Mouse (Mus musculus) intestine, embryonic 15.5 days (tissue): ENCODE data around the gene Pde4d. TPM values are rescaled to one million over a fixed set of nuclear protein-coding genes. Genes with fewer than 3 reads are reported as not detected.

Experiments
- ATAC-seq: fragments of 200-750 bp; cut with Nextera tagmentation; 2 replicates; pipeline ENCODE4 v1.8.0; 2017; ENCODE audit warnings: moderate TSS enrichment, moderate library complexity
- H3K27ac ChIP-seq: fragments of 300-500 bp; sonication (generic); 2 replicates; pipeline ENCODE4 v1.5.1; 2015; ENCODE audit warnings: mild to moderate bottlenecking, inconsistent platforms
- H3K27me3 ChIP-seq: fragments of 300-500 bp; sonication (generic); replicated peaks from 2 replicates; pipeline ENCODE4 v1.6.1; 2015; ENCODE audit warnings: inconsistent platforms
- H3K36me3 ChIP-seq: fragments of 300-500 bp; sonication (generic); 2 replicates; pipeline ENCODE4 v1.6.1; 2015; ENCODE audit warnings: inconsistent platforms
- H3K4me1 ChIP-seq: fragments of 300-500 bp; sonication (generic); replicated peaks from 2 replicates; pipeline ENCODE4 v1.6.1; 2015; ENCODE audit warnings: inconsistent platforms
- H3K4me2 ChIP-seq: fragments of 300-500 bp; sonication (generic); replicated peaks from 2 replicates; pipeline ENCODE4 v1.6.1; 2015; ENCODE audit warnings: mild to moderate bottlenecking, inconsistent platforms
- H3K4me3 ChIP-seq: fragments of 300-500 bp; sonication (generic); replicated peaks from 2 replicates; pipeline ENCODE4 v1.5.1; 2015; ENCODE audit warnings: inconsistent platforms
- H3K9ac ChIP-seq: fragments of 300-500 bp; sonication (generic); 2 replicates; pipeline ENCODE4 v1.6.1; 2015; ENCODE audit warnings: inconsistent platforms
- H3K9me3 ChIP-seq: fragments of 300-500 bp; sonication (generic); 2 replicates; pipeline ENCODE4 v1.6.1; 2016; ENCODE audit warnings: inconsistent platforms
- WGBS: fragments of 180-500 bp; shearing (Covaris S2); methylation state at CpG from one replicate; pipeline ENCODE4 v1.1.7; 2015; 5-methylcytosine and 5-hydroxymethylcytosine counted together
- polyA plus RNA-seq: library from polyadenylated mRNA; unstranded; fragments of >200 nt; fragmentation: Nextera tagmentation; extraction: Ambion mirVana; gene quantifications from 2 replicates; pipeline ENCODE4 v1.2.1, GENCODE M21; 2015

Pde4d gene
- polyA plus RNA-seq, 1 experiment from 2014 or later: 18.5 TPM

- Histone ChIP-seq H3K27me3 (no peaks in the 10 kb centered on the region), H3K9me3 (no peaks in the 10 kb centered on the region), H3K4me3 (no peak overlapping the region), H3K4me1 (no peaks in the 10 kb centered on the region), H3K27ac (no peak overlapping the region), H3K36me3 (no peaks in the 10 kb centered on the region), H3K4me2 (no peak overlapping the region), H3K9ac (no peak overlapping the region)
- ATAC-seq: no peak
- 83% methylated on average over 4 of the region's 4 CpGs for WGBS
Measured at GRCm38 (mm10) chr13:109402396-109402795, 952.6 kb downstream of the Pde4d start.

DNA sequence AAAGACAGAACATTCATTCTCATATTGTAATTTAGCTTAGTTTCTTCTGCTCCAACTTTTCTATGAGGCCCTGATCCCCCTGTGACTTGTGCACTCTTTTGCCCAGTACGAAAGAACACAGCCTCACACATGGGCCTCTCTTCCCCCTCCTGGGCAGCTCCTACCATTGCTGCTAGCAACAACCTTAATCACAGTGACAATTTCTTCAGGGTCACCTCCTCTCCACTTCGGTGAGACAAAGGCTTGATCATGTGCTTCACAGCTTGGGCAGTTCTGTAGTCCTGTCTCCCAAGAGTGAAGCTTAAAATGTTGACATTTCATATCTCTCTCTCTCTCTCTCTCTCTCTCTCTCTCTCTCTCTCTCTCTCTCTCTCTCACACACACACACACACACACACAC, 953.2 kb downstream of the Pde4d start:
- no peak overlapping the region for H3K4me2 ChIP-seq
- H3K4me3 ChIP-seq: no peak overlapping the region
- H3K36me3 ChIP-seq: no peaks in the 10 kb centered on the region
- H3K27ac ChIP-seq: no peak overlapping the region
- H3K4me1 ChIP-seq: no peaks in the 10 kb centered on the region
- no peaks in the 10 kb centered on the region for H3K9me3 ChIP-seq
- no peak overlapping the region for H3K9ac ChIP-seq
- 72% methylated on average over 2 of the region's 2 CpGs for WGBS
- no peak for ATAC-seq
- no peaks in the 10 kb centered on the region for H3K27me3 ChIP-seq

DNA sequence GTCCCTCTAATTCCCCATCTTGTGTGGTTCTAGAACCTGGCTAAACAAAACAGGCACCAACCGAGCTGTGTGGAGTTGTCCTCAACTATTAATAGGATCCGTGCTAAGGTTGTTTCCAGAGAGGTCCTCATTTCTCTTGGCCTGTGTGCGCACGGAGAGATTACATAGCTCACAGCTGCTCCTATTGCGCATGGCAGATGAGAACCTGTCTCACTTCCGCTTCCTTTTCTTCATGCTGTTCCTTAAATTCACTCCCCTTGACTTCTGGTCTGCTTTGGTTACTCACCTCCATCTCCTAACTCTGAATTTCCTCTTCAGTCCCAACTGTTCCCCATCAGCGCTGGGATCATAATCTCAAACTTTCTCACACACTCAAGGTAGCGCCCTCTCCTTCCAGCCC, 956.6 kb downstream of the Pde4d start:
- Histone ChIP-seq H3K27me3 (no peaks in the 10 kb centered on the region), H3K4me1 (no peaks in the 10 kb centered on the region), H3K9me3 (no peaks in the 10 kb centered on the region), H3K4me2 (no peak overlapping the region), H3K4me3 (no peak overlapping the region), H3K27ac (no peak overlapping the region), H3K36me3 (no peaks in the 10 kb centered on the region), H3K9ac (no peak overlapping the region)
- 94% methylated on average over 8 of the region's 8 CpGs for WGBS
- no peak for ATAC-seq

DNA sequence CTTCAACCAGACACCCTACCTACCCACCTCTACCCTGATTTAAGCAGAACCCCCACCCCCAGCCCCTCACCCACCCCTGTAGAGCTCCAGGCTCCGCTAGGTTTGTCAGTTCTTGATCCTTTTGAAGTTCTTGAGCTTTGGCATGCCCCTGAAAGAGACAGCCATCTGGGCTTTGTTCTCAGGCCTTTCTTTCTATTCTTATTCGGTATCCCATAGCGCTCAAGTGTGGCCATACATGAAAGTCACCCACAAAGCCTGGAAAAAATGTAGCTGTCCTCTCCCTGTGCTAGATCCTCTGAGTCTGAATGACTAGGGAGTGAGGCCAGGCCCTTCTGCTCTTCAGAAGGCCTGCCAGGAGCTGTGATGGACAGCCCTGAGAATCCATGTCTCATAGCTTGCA, 957.6 kb downstream of the Pde4d start:
- H3K9ac ChIP-seq: no peak overlapping the region
- H3K4me1 ChIP-seq: no peaks in the 10 kb centered on the region
- no peak overlapping the region for H3K27ac ChIP-seq
- no peak overlapping the region for H3K4me2 ChIP-seq
- ATAC-seq: no peak
- H3K27me3 ChIP-seq: no peaks in the 10 kb centered on the region
- H3K4me3 ChIP-seq: no peak overlapping the region
- H3K9me3 ChIP-seq: no peaks in the 10 kb centered on the region
- no peaks in the 10 kb centered on the region for H3K36me3 ChIP-seq
- 84% methylated on average over 3 of the region's 3 CpGs for WGBS

- H3K9me3 ChIP-seq: no peaks in the 10 kb centered on the region
- 99% methylated on average over 3 of the region's 3 CpGs for WGBS
- no peak overlapping the region for H3K9ac ChIP-seq
- ATAC-seq: no peak
- H3K27me3 ChIP-seq: no peaks in the 10 kb centered on the region
- H3K4me2 ChIP-seq: no peak overlapping the region
- H3K27ac ChIP-seq: no peak overlapping the region
- no peaks in the 10 kb centered on the region for H3K4me1 ChIP-seq
- H3K4me3 ChIP-seq: no peak overlapping the region
- H3K36me3 ChIP-seq: no peaks in the 10 kb centered on the region
Measured at GRCm38 (mm10) chr13:109420426-109420825, 970.7 kb downstream of the Pde4d start.

DNA sequence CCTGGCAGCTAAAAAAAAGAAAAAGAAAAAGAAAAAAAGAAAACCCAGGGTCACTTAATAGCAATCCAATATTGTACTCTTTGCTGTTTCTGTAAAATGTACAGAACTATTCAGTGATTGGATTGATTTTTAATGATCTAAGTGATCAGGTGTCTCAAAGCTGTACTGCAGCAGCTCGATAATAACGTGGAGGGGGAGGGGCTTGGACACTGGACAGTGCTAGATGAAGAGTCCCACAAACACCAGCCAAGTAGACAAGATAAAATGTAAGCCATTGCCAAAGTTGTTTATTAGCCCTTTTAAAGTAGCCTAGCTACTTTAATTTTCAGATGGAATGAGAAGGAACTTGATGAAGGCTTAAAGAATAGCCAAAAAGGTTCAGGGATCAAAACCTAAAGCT, 975.2 kb downstream of the Pde4d start:
- H3K27ac ChIP-seq: no peak overlapping the region
- H3K36me3 ChIP-seq: no peaks in the 10 kb centered on the region
- H3K4me2 ChIP-seq: no peak overlapping the region
- H3K9ac ChIP-seq: no peak overlapping the region
- no peaks in the 10 kb centered on the region for H3K4me1 ChIP-seq
- H3K9me3 ChIP-seq: no peaks in the 10 kb centered on the region
- 19% methylated on average over 2 of the region's 2 CpGs for WGBS
- ATAC-seq: no peak
- no peak overlapping the region for H3K4me3 ChIP-seq
- H3K27me3 ChIP-seq: no peaks in the 10 kb centered on the region

GRCm38 (mm10) chr13:109425548-109425947, 975.8 kb downstream of the Pde4d start:
- no peak overlapping the region for H3K4me3 ChIP-seq
- no peaks in the 10 kb centered on the region for H3K27me3 ChIP-seq
- ATAC-seq: no peak
- no peak overlapping the region for H3K4me2 ChIP-seq
- H3K36me3 ChIP-seq: no peaks in the 10 kb centered on the region
- no peak overlapping the region for H3K27ac ChIP-seq
- H3K4me1 ChIP-seq: no peaks in the 10 kb centered on the region
- no peak overlapping the region for H3K9ac ChIP-seq
- no peaks in the 10 kb centered on the region for H3K9me3 ChIP-seq
- 66% methylated on average over 13 of the region's 13 CpGs for WGBS

DNA sequence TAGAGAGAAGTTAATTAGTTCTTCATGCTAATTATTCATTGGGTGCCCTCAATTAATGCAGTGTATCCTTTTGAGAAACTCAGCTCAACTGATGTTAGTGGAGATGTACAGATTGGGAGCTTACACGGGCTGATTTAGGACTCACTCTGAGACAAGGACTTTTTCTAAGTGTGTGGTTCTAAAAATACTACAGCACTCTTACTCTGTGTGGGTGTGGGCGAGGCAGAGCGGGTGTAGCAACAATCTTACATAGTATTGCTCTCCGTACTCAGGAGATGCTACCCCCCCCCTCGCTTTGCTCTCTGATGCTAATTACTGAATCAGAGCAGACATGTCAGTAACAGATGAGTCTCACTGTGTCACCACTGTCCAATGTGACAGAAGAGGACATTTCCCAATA, 976.3 kb downstream of the Pde4d start:
- H3K27ac ChIP-seq: no peak overlapping the region
- no peaks in the 10 kb centered on the region for H3K27me3 ChIP-seq
- no peaks in the 10 kb centered on the region for H3K36me3 ChIP-seq
- H3K9ac ChIP-seq: no peak overlapping the region
- no peaks in the 10 kb centered on the region for H3K9me3 ChIP-seq
- no peak for ATAC-seq
- H3K4me2 ChIP-seq: no peak overlapping the region
- 82% methylated on average over 5 of the region's 5 CpGs for WGBS
- no peak overlapping the region for H3K4me3 ChIP-seq
- no peaks in the 10 kb centered on the region for H3K4me1 ChIP-seq

GRCm38 (mm10) chr13:109427541-109427940, 977.8 kb downstream of the Pde4d start:
- Histone ChIP-seq H3K9ac (no peak overlapping the region), H3K4me3 (no peak overlapping the region), H3K36me3 (no peaks in the 10 kb centered on the region), H3K27me3 (no peaks in the 10 kb centered on the region), H3K27ac (no peak overlapping the region), H3K4me2 (no peak overlapping the region), H3K4me1 (no peaks in the 10 kb centered on the region), H3K9me3 (no peaks in the 10 kb centered on the region)
- no peak for ATAC-seq
- 81% methylated on average over 7 of the region's 7 CpGs for WGBS

DNA sequence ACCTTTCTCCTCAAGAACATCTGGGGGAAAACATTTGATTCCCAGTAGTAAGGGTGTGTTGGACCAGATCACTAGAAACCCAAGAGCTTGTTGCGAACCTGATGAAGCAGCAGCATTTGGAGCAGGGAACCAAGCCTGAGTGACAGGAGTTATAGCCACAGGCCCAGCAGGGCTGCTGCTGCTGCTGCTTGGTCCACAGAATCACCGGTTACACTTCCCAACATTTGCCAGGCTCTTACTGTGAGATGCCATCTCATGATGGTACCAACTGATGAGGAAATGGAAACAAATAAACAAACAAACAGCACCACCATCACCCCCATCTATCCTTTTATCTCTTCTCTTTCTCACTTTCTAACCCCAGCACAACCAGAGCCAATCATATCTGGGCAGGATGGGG, 979.8 kb downstream of the Pde4d start:
- Histone ChIP-seq H3K36me3 (no peaks in the 10 kb centered on the region), H3K4me3 (no peak overlapping the region), H3K4me2 (no peak overlapping the region), H3K9me3 (no peaks in the 10 kb centered on the region), H3K9ac (no peak overlapping the region), H3K27ac (no peak overlapping the region), H3K4me1 (no peaks in the 10 kb centered on the region), H3K27me3 (no peaks in the 10 kb centered on the region)
- 89% methylated on average over 2 of the region's 2 CpGs for WGBS
- ATAC-seq: no peak

DNA sequence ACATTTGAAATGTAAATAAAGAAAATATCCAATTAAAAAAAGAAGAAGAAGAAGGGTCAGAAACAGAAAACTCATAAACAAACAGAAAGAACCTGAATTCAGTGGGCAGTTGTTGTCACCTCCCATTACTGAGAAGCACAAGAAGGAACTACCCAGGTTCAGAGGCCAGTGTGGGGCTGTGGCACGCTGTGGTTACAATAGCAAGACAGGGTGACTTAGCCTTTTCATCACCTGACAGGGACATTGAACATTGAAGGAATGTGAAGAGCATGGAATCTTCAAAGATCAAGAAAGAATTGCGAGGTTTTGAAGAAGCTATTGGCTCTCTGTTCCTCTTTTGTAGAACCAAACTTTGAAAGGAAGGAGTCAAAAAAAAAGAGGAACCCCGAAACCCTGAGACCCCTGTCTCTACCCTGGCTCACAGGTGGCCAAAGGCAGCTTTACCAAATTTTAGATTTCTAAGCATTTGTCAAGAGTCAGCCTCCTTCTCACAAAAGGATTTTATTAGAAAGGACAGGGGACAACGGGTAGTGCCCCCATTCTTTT, 987.6 kb downstream of the Pde4d start:
- Histone ChIP-seq H3K4me2 (no peak overlapping the region), H3K4me1 (peaks cover 6% of the 10 kb centered on the region), H3K27ac (no peak overlapping the region), H3K4me3 (no peak overlapping the region), H3K27me3 (no peaks in the 10 kb centered on the region), H3K9ac (no peak overlapping the region), H3K36me3 (no peaks in the 10 kb centered on the region), H3K9me3 (no peaks in the 10 kb centered on the region)
- ATAC-seq: no peak
- WGBS: 76% methylated on average over 4 of the region's 4 CpGs

GRCm38 (mm10) chr13:109439436-109440161, 989.9 kb downstream of the Pde4d start:
- Histone ChIP-seq H3K4me1 (peaks cover 6% of the 10 kb centered on the region), H3K9me3 (no peaks in the 10 kb centered on the region), H3K27ac (no peak overlapping the region), H3K27me3 (no peaks in the 10 kb centered on the region), H3K4me2 (peak overlapping the region; percentile 90), H3K9ac (no peak overlapping the region), H3K4me3 (no peak overlapping the region), H3K36me3 (no peaks in the 10 kb centered on the region)
- 43% methylated on average over 5 of the region's 5 CpGs for WGBS
- no peak for ATAC-seq

GRCm38 (mm10) chr13:109440331-109440730, 990.6 kb downstream of the Pde4d start:
- Histone ChIP-seq H3K4me1 (peaks cover 6% of the 10 kb centered on the region), H3K4me3 (peak overlapping the region; percentile 54), H3K4me2 (peak overlapping the region; percentile 90), H3K36me3 (no peaks in the 10 kb centered on the region), H3K27me3 (no peaks in the 10 kb centered on the region), H3K9me3 (no peaks in the 10 kb centered on the region), H3K9ac (peak overlapping the region; percentile 60; the same call in 1 of the 2 replicates), H3K27ac (peak overlapping the region; percentile 73)
- peak; percentile 90 for ATAC-seq
- under 1% methylated on average over 8 of the region's 8 CpGs for WGBS
